In genomic region chr7:73138861-73139493, GRCm38 (mm10) we compare ENCODE assay signal across 11 mouse cellular contexts.
DNase-seq lines count a peak whose midpoint lies in the region; ATAC-seq and TF ChIP-seq lines count a peak whose summit lies in the region.
"Had no signal": no experiment of that assay in that cellular context is flagged by ENCODE, and none has a peak within 500 bp of the region (broad histone marks: within the 10 kb centered on the region; RNA-seq: fewer than 3 reads in every experiment).

No protein-coding gene starts in this region.

- no peak; the same call in 1 of the 2 replicates for TF ChIP-seq CTCF in lung, embryonic 14.5 days (IDR thresholded peaks at IDR 0.05; ENCODE audit: low read depth)
- TF ChIP-seq CTCF in brain, embryonic 14.5 days (IDR thresholded peaks at IDR 0.05; ENCODE audit: borderline replicate concordance, extremely low read depth, insufficient read depth, insufficient read length): no peak

- no peaks in the 10 kb centered on the region for H3K9me3 ChIP-seq in lung, embryonic 14.5 days (ENCODE audit: low read depth, low read length)
- no peaks in the 10 kb centered on the region for H3K9me3 ChIP-seq in forebrain, embryonic 14.5 days (replicated peaks; ENCODE audit: control insufficient read depth, low read length)
- H3K9me3 ChIP-seq in neural tube, embryonic 11.5 days (ENCODE audit: control insufficient read depth, low read length): no peaks in the 10 kb centered on the region

- TF ChIP-seq POLR2A in brain, embryonic 14.5 days (IDR thresholded peaks at IDR 0.05; ENCODE audit: borderline replicate concordance, extremely low read depth, insufficient read depth, insufficient read length, poor library complexity, severe bottlenecking): no peak

- H3K4me3 ChIP-seq in lung, embryonic 14.5 days (ENCODE audit: low read depth, low read length): no peak overlapping the region
- no peak overlapping the region for H3K4me3 ChIP-seq in forebrain, embryonic 14.5 days (ENCODE audit: low read depth, low read length)
- H3K4me3 ChIP-seq in neural tube, embryonic 11.5 days (ENCODE audit: low read depth, low read length): no peak overlapping the region
- H3K4me3 ChIP-seq: left cerebral cortex, adult 2 months had no signal

- WGBS in lung, embryonic 14.5 days: 32% methylated on average over 8 of the region's 8 CpGs
- WGBS in forebrain, embryonic 14.5 days: 1% methylated on average over 8 of the region's 8 CpGs
- WGBS in neural tube, embryonic 11.5 days: 8% methylated on average over 8 of the region's 8 CpGs

- H3K27ac ChIP-seq in lung, embryonic 14.5 days (ENCODE audit: low read depth): no peak overlapping the region
- no peak overlapping the region for H3K27ac ChIP-seq in forebrain, embryonic 14.5 days (ENCODE audit: low read depth, low read length)
- no peak overlapping the region for H3K27ac ChIP-seq in neural tube, embryonic 11.5 days (ENCODE audit: low read depth, low read length)
- H3K27ac ChIP-seq: kidney, postnatal 0 days; left cerebral cortex, adult 2 months had no signal

- no peak overlapping the region for H3K9ac ChIP-seq in lung, embryonic 14.5 days
- H3K9ac ChIP-seq in forebrain, embryonic 14.5 days (ENCODE audit: low read length): no peak overlapping the region
- H3K9ac ChIP-seq in neural tube, embryonic 11.5 days (ENCODE audit: low read length): no peak overlapping the region

- peak; percentile 26 for DNase-seq in lung, embryonic 14.5 days
- no peak for DNase-seq in lung, postnatal 4 days
- DNase-seq in brain, embryonic 14.5 days (ENCODE audit: low read depth): peak; percentile 74
- peak; percentile 58 for DNase-seq in forebrain, embryonic 14.5 days (ENCODE audit: low spot score)
- peak; percentile 56 for DNase-seq in neural tube, embryonic 11.5 days (ENCODE audit: low spot score)
- no peak for DNase-seq in layer of hippocampus, postnatal 25 days (ENCODE audit: extremely low spot score in 1 of 2, low spot score in 1 of 2)
- no peak for DNase-seq in urinary bladder, postnatal 36 days (ENCODE audit: low spot score in 2 of 2)
- DNase-seq in kidney, adult 8-10 months: no peak

- no peak for ATAC-seq in lung, embryonic 14.5 days (ENCODE audit: insufficient read depth)
- ATAC-seq in forebrain, embryonic 14.5 days: peak; percentile 28; the same call in 1 of the 2 replicates
- peak; percentile 42; the same call in 1 of the 2 replicates for ATAC-seq in neural tube, embryonic 11.5 days (ENCODE audit: insufficient read depth, low FRiP score, low TSS enrichment)

- peaks cover 9% of the 10 kb centered on the region; the same call in 1 of the 2 replicates for H3K4me1 ChIP-seq in lung, embryonic 14.5 days (ENCODE audit: insufficient read depth)
- H3K4me1 ChIP-seq in forebrain, embryonic 14.5 days (ENCODE audit: control insufficient read depth, insufficient read depth, low read length): peaks cover 33% of the 10 kb centered on the region
- peaks cover 30% of the 10 kb centered on the region for H3K4me1 ChIP-seq in neural tube, embryonic 11.5 days (ENCODE audit: control insufficient read depth, insufficient read depth, low read length)

- no peak overlapping the region for H3K4me2 ChIP-seq in lung, embryonic 14.5 days
- no peak overlapping the region for H3K4me2 ChIP-seq in forebrain, embryonic 14.5 days (ENCODE audit: low read length)
- no peak overlapping the region; the same call in 1 of the 2 replicates for H3K4me2 ChIP-seq in neural tube, embryonic 11.5 days (ENCODE audit: low read depth)
- H3K4me2 ChIP-seq: liver, embryonic 11.5 days had no signal

- H3K27me3 ChIP-seq in lung, embryonic 14.5 days (ENCODE audit: insufficient read depth, low read length): no peaks in the 10 kb centered on the region
- no peaks in the 10 kb centered on the region for H3K27me3 ChIP-seq in forebrain, embryonic 14.5 days (replicated peaks; ENCODE audit: control insufficient read depth, insufficient read depth, low read length)
- no peaks in the 10 kb centered on the region for H3K27me3 ChIP-seq in neural tube, embryonic 11.5 days (ENCODE audit: control insufficient read depth, insufficient read depth, low read length)

- H3K36me3 ChIP-seq in lung, embryonic 14.5 days (ENCODE audit: insufficient read depth): no peaks in the 10 kb centered on the region
- H3K36me3 ChIP-seq in forebrain, embryonic 14.5 days (ENCODE audit: control insufficient read depth, insufficient read depth, low read length): no peaks in the 10 kb centered on the region
- no peaks in the 10 kb centered on the region for H3K36me3 ChIP-seq in neural tube, embryonic 11.5 days (ENCODE audit: control insufficient read depth, insufficient read depth, low read length)

Comparison
In these comparisons a context has a peak if more than half of its experiments do, and no peak if none do; other contexts are left out.
1. DNase-seq: peak in lung, embryonic 14.5 days (single experiment), brain, embryonic 14.5 days (single experiment), forebrain, embryonic 14.5 days (single experiment) and neural tube, embryonic 11.5 days (single experiment); none in lung, postnatal 4 days (0 of 2), layer of hippocampus, postnatal 25 days (0 of 2), urinary bladder, postnatal 36 days (0 of 2) and kidney, adult 8-10 months (0 of 2).